Mouse (Mus musculus): ENCODE data around the gene Napb.

- TF ChIP-seq CTCF (IDR thresholded peaks at IDR 0.05; ENCODE audit: low read depth) (peak; percentile 82), EP300 (IDR thresholded peaks at IDR 0.05; ENCODE audit: low read depth) (no peak)
These were observed 77.3 kb downstream of the Napb start for GRCm38 (mm10) chr2:148654961-148655360.
